Mouse (Mus musculus) cerebellum, adult 8-10 months (tissue): ENCODE data around the gene Srek1ip1.

ENCODE experiments used
- DNase-seq: peaks from one replicate; pipeline ENCODE4 v3.0.0; 2022

Gene Srek1ip1

GRCm38 (mm10) chr13:104843295-104844089 is 51.2 kb downstream of the Srek1ip1 start:
- no peak for DNase-seq

GRCm38 (mm10) chr13:104853645-104854044 is 61.4 kb downstream of the Srek1ip1 start:
- no peak for DNase-seq

GRCm38 (mm10) chr13:104863127-104863979 is 71.1 kb downstream of the Srek1ip1 start, which contains the start of gene Shisal2b:
Shisal2b (minus strand) TSS chr13:104863893.
- DNase-seq: peak; percentile 16

- DNase-seq: no peak
Observed at GRCm38 (mm10) chr13:104866726-104867125, 74.4 kb downstream of the Srek1ip1 start.

GRCm38 (mm10) chr13:104869907-104870306 is 77.6 kb downstream of the Srek1ip1 start:
- DNase-seq: no peak

GRCm38 (mm10) chr13:104878508-104878907 is 86.2 kb downstream of the Srek1ip1 start:
- DNase-seq: no peak

- no peak for DNase-seq
Observed at GRCm38 (mm10) chr13:104883566-104884249, 91.4 kb downstream of the Srek1ip1 start.

- no peak for DNase-seq
Observed at GRCm38 (mm10) chr13:104886308-104887032, 94.2 kb downstream of the Srek1ip1 start.
